Mouse (Mus musculus): Measurements from ENCODE around the gene Ankrd23. TPM values are rescaled to one million over a fixed set of nuclear protein-coding genes. Genes with fewer than 3 reads are reported as not detected.
"Not testable (repeated sequence)": the region's sequence is repeated elsewhere in the genome, so short reads cannot be mapped to it uniquely, and the experiment has no call there.

Gene Ankrd23
- total RNA-seq (2021): 1 to 10 TPM; 6.1 to 6.3 TPM

DNA sequence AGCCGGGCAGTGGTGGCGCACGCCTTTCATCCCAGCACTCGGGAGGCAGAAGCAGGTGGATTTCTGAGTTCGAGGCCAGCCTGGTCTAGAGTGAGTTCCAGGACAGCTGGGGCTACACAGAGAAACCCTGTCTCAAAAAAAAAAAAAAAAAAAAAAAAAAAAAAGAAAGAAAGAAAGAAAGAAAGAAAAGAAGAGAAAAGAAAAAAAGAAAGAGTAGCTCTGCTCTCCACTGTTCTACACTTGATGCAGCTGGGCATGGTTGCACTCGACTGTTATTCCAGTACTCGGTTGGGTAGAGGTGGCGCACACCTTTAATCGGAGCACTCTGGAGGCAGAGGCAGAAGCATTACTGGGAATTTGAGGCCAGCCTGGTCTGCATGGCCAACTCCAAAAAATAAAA is at the start of gene Ankrd23:
TSS of gene Ankrd23 (minus strand) at position 101 of the 400 bp plus-strand sequence.
- DNase-seq (ENCODE audit: low spot score in 2 of 2); intact Hi-C loops (cut with DNase I): not testable (repeated sequence)

DNA sequence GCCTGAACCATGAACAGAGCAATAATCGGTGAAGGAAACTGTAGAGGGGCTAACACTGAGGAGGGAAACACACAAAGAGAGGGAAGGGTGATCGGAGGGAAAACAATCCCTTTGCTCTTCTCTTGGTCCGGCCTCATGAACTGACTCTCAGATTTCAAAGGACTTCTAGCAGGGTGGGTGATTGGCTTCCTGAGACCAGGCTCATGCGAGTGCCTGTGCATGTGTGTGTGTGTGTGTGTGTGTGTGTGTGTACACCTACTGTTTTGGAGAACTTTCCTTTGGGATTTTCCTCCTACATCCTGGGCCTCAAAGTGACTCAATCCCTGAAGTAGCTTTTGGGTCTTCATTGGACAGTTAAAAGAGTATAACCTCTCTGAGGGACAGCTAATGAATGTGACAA is 49.6 kb upstream of the Ankrd23 start:
- DNase-seq (ENCODE audit: low spot score in 2 of 2): no peak
- intact Hi-C loops (cut with DNase I): no loop called here

DNA sequence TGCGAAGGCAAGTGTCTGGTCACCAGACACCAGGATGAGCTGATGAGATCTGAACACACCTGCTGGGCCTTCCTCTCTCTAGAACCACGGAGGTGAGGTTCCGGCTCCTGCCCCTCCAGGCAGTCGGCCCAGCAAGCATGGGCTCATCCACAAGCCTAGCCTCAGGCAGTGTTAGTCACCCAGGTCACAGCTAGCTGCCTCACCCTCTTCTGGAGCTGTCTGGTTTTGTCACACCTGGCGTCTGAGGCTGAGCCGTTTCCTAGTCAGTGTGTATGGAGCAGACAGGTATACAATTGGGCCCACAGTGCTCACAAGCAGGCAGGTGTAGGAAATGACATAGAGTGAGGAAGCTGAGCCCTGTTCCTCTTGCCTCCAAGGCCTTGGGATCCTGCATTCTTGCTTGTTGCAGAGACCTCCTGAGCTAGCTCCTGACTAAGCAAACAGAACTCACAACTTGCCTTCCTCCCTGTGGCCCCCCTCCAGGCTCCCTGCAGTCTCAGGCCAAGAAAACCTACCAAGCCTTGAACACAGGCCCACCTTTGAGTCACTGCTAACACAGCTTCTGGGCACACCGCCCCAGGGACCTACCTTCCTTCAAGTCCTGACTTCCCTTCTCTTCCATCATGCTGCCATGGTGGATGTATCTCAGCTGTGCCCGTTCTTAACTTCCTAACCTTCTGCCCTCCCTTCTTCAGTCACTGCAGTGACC is 46.9 kb upstream of the Ankrd23 start:
- intact Hi-C loops (cut with DNase I): no loop called here

DNA sequence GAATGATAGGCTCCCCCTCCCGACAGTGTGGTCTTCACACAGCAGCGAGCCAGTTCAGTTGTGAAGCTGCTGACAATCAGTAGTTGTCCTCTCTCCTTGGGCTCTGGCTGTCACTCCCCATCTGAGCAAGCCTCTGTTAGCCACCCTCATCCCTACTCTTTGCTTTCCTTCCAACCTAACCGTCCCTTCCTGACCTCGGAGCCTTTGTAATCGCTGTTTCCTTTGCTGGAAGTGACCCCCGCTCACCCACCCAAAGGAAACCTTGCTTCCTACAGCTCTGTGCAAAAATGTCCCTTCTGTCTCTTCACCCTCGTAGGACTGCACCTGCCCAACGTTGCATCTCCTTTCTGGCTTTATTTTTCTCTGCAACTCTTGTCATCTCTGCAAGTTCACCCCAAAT is 45.5 kb upstream of the Ankrd23 start:
- intact Hi-C loops (cut with DNase I): no loop called here

More for the DNA sequence above, 46.9 kb upstream of the Ankrd23 start:
- DNase-seq (ENCODE audit: low spot score in 2 of 2): no peak

DNA sequence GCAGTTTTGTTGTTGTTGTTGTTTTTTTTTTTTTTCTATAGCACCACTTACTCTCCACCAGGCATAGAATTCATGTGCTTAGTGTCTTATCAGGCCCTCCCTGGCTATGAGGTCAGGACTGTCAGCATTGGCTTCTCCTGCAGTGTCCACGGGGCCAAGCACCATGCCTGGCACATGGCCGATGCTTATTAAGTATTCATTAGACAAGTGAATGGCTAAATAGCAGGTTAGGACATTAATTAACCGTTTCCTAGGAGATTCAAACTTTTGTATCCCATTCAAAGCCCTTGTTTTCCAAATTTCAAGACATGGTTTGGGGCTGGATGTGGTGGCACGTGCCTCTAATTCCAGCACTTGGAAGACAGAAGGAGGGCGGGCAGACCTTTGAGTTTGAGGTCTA is 44.6 kb upstream of the Ankrd23 start:
- peak in 1 of 2 experiments; percentile 28 for DNase-seq (ENCODE audit: low spot score in 2 of 2)
- intact Hi-C loops (cut with DNase I): no loop called here

More for the DNA sequence above, 45.5 kb upstream of the Ankrd23 start:
- DNase-seq (ENCODE audit: low spot score in 2 of 2): no peak

GRCm38 (mm10) chr1:36580384-36581207 is 43.9 kb upstream of the Ankrd23 start:
- intact Hi-C loops (cut with DNase I): no loop called here
- peak; percentile 47 to 62 for DNase-seq (ENCODE audit: low spot score in 2 of 2)

GRCm38 (mm10) chr1:36579974-36580383 is 43.3 kb upstream of the Ankrd23 start:
- intact Hi-C loops (cut with DNase I): no loop called here
- DNase-seq (ENCODE audit: low spot score in 2 of 2): no peak

- intact Hi-C loops (cut with DNase I): no loop called here
- DNase-seq (ENCODE audit: low spot score in 2 of 2): no peak
Observed at GRCm38 (mm10) chr1:36576991-36577675, 40.5 kb upstream of the Ankrd23 start.

DNA sequence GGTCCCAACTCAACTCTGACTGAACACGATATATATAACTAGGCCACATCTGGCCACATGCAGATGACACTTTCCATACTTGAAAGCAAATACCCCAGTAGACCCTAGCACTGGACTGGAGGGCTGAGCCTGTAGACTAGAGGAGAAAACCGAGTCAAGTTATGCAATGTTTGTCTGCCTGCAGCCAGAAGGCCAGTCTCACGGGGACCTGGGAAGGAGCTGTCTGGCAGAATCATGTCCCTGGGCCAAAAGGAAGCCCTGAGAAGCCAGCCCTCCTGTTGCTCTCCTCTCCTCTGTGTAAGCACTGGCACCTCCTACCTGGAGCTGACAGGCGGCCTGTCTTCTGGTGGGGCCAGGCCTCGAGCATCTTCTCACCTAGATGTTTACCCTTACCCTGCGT is 38.7 kb upstream of the Ankrd23 start:
- DNase-seq (ENCODE audit: low spot score in 2 of 2): no peak
- intact Hi-C loops (cut with DNase I): no loop called here

- intact Hi-C loops (cut with DNase I): no loop called here
- DNase-seq (ENCODE audit: low spot score in 2 of 2): no peak
Observed at GRCm38 (mm10) chr1:36574196-36574955, 37.7 kb upstream of the Ankrd23 start.

- intact Hi-C loops (cut with DNase I): no loop called here
- DNase-seq (ENCODE audit: low spot score in 2 of 2): no peak
Observed at GRCm38 (mm10) chr1:36573524-36573923, 36.8 kb upstream of the Ankrd23 start.

GRCm38 (mm10) chr1:36572709-36573108 is 36.0 kb upstream of the Ankrd23 start:
- intact Hi-C loops (cut with DNase I): no loop called here
- no peak for DNase-seq (ENCODE audit: low spot score in 2 of 2)

GRCm38 (mm10) chr1:36572140-36572700 is 35.5 kb upstream of the Ankrd23 start:
- DNase-seq (ENCODE audit: low spot score in 2 of 2): no peak
- intact Hi-C loops (cut with DNase I): no loop called here

DNA sequence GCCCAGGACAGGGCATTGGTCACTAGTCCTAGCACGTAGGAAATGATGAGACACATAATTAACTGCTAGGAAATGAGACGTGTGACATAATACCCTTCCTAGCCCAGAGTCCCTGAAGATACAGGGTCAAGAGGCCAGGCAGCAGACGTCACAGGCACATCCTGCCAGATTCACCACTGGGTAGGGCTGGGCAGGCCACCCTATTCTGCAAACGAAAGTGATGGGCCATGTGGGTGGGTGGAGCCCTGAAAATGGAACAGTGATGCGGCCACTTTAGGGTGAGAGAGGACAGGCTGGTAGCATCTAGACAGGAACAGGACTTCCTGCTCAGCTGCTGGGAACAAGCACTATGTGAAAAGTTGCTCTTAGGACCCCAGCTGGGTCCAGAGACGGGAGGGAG is 34.9 kb upstream of the Ankrd23 start:
- intact Hi-C loops (cut with DNase I): no loop called here
- DNase-seq (ENCODE audit: low spot score in 2 of 2): no peak

- no peak for DNase-seq (ENCODE audit: low spot score in 2 of 2)
- intact Hi-C loops (cut with DNase I): no loop called here
Observed at GRCm38 (mm10) chr1:36570320-36570719, 33.6 kb upstream of the Ankrd23 start.

- intact Hi-C loops (cut with DNase I): no loop called here
- no peak for DNase-seq (ENCODE audit: low spot score in 2 of 2)
Observed at GRCm38 (mm10) chr1:36569694-36570276, 33.1 kb upstream of the Ankrd23 start.

DNA sequence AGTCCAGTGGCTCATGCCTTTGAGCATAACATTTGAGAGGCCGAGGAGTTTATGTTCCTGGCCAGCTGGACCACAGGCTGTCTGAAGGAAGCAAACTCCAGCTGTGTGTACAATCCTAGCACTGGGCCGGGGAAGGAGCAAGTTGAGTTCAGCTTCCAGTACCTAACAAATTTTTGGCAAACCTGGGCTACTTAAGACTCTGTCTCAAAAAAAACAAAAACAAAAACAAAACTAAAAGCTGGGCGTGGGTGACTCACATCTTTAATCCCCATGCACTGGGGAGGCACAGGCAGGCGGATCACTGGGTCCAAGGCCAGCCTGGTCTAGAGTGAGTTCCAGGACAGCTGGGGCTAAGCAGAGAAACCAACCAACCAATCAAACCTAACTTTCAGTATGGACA is 32.1 kb upstream of the Ankrd23 start:
- intact Hi-C loops (cut with DNase I): no loop called here
- no peak for DNase-seq (ENCODE audit: low spot score in 2 of 2)

GRCm38 (mm10) chr1:36567818-36568603 is 31.3 kb upstream of the Ankrd23 start:
- no peak for DNase-seq (ENCODE audit: low spot score in 2 of 2)
- intact Hi-C loops (cut with DNase I): no loop called here

Data from left cerebral cortex, postnatal 25 days (tissue).